Mouse (Mus musculus) small intestine, adult 2 months (tissue): ENCODE results near the gene Rhoa.

Experiments used
- CTCF ChIP-seq: fragments of 200-500 bp; IDR thresholded peaks from 2 replicates; pipeline ENCODE4 v1.5.1; 2012; ENCODE audit warnings: low read depth, mild to moderate bottlenecking, control low read depth, inconsistent platforms, low read length, moderate library complexity, mixed read lengths; ENCODE audit not compliant: insufficient replicate concordance, insufficient read length; ENCODE audit errors: extremely low read depth
- POLR2A ChIP-seq: fragments of 200-500 bp; IDR thresholded peaks from 2 replicates; pipeline ENCODE4 v1.6.1; 2012; ENCODE audit warnings: low read depth, mild to moderate bottlenecking, control low read depth, inconsistent platforms, low read length, moderate library complexity

GRCm38 (mm10) chr9:108339886-108340257 lies 33.9 kb downstream of the Rhoa start:
- TF ChIP-seq CTCF (no peak), POLR2A (no peak)
